Mouse (Mus musculus): ENCODE measurements around the gene Ush2a.
A peak's percentile ranks its signal among the peaks of the same experiment; 100 is the strongest.

Gene Ush2a

DNA sequence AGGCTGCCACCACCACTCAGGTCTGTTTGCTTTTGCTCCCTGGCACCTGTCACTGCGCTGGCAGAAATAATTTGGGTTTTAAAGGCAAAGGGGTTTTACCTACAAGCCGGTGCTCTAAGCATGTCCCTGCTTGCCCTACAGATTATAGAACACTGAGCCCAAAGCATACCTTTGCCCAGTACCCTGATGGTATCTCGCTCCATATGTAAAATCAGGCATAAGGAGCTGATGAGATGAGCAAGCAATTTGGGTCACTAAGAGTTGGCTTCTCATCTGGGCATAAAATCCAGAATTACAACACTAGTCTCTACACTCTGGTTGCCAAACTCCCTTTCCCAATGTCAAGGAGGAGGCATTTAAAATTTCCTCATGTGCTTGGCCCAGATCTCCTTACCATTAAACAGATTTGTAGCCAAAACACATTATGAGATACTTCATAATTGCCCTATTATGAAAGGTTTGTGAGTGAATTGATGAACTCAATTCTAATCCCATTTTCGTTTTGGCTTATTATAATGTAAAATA lies 616.8 kb downstream of the Ush2a start:
- no peak for DNase-seq (ENCODE audit: low spot score in 2 of 2)

DNA sequence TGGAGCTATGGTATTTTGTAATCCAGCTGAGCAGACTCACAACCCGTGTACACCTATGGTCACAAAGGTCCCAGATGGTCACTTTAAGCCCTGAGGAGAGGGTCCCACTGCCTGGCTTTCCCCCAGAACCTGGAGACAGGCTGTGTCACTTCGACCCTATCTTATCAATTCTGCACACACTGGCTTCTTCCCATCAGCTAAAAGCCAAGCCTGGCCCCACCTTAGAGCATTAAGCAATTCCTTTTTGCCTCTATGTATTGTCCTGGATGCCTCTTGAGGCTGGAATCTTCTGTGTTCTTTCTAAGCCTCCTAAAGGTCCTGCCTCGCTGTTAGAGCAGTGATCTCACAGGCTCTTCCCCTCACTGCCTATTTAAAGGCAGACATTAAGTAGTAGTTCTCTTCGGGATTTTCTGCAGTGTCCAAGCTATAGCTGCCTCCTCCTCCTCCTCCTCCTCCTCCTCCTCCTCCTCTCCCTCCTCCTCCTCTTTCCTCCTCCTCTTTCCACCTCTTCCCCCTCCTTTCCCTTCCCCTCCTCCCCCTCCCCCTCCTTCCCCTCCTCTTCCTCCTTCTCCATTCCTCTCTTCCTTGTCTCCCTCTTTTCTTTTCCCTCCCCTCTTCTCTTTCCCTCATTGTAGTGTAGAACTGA lies 635.2 kb downstream of the Ush2a start:
- no peak for DNase-seq (ENCODE audit: low spot score in 2 of 2)

DNA sequence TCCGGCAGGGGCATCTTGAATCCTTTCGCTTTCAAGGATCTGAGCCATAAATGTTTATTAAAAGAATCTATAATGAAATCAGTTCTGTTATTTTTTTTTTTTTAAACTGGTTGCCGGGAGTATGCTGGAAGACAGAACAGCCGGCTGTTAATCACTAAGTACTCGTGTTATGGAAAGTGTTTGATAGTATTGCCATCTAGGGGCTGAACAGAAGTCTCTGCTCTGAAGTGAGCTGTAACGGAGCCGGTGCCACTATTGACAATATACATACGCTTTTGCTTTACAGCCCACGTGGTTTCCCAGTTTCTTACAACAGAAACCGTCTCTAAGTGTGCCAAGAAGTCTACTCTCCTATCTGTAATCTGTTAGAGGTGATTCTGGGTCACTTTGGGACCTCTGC lies 642.3 kb downstream of the Ush2a start:
- DNase-seq (ENCODE audit: low spot score in 2 of 2): no peak

DNA sequence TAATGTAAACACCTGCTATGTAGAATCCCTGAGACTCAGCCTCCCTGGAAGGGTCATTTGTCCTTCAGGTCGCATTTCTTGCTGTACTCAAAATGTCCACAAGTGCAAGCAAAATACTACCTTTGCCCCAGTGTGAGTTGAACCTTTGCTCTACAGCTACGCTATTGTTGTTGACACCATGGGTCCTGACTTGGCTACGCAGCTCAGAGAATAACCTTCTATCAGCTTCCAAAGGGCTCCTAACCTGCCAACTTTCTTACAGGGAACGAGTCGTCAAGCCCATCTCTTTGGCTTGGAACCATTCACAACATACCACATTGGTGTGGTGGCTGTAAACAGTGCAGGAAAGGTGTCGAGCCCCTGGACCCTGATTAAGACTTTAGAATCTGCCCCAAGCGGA lies 644.4 kb downstream of the Ush2a start:
- DNase-seq (ENCODE audit: low spot score in 2 of 2): no peak

DNA sequence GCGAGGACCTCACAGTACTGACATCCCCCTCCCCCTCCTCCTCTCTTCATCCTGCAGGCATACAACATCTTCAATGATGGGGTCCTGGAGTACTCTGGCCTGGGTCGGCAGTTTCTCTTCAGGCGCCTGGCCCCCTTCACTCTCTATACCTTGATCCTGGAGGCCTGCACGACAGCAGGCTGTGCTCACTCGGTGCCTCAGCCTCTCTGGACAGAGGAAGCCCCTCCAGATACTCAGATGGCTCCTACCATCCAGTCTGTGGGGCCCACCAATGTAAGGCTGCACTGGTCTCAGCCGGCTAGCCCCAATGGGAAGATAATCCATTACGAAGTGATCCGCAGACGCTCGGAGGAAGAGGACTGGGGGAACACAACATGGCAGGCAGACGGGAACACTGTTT lies 648.8 kb downstream of the Ush2a start:
- no peak for DNase-seq (ENCODE audit: low spot score in 2 of 2)

DNA sequence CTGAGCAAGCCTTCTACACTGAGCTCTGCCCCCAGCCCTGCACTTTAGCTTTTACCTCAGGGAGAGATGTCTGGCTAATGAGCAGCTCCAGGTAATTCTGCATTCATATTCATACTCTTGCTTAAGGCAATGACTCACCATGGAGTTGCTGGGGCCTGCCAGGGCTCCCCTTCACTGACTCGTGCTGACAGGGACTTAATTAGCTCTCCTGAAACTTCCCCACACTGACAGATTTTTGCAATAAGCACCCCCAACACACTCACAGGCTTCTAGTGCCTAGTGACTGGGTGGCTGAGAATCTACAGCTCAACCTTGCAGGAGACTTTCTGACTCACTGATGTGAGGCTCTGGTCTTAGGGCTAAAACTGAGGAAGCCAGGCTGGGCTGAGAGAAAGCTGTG lies 658.1 kb downstream of the Ush2a start:
- DNase-seq (ENCODE audit: low spot score in 2 of 2): peak in 1 of 2 experiments; percentile 13

GRCm38 (mm10) chr1:188937246-188937780 lies 675.5 kb downstream of the Ush2a start:
- DNase-seq (ENCODE audit: low spot score in 2 of 2): no peak

DNA sequence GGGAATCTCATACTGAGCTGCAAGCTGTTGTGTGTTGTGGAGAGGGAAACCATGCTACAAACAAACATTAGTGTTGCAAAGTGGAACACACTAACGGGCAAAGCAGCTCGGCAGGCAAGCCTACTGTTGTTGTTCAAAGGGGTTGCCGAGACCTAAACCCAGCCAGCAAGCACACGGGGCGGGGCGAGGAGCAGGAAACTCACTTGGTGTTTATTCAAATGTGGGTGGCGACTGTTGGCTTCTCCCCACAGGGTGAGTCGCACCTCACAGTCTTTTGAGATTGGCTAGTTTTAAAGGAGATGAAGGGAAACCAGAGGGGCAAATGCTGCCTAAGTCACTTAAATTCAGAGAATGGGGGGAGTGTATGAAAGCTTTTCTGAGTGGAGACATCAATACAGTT lies 683.5 kb downstream of the Ush2a start:
- no peak for DNase-seq (ENCODE audit: low spot score in 2 of 2)

DNA sequence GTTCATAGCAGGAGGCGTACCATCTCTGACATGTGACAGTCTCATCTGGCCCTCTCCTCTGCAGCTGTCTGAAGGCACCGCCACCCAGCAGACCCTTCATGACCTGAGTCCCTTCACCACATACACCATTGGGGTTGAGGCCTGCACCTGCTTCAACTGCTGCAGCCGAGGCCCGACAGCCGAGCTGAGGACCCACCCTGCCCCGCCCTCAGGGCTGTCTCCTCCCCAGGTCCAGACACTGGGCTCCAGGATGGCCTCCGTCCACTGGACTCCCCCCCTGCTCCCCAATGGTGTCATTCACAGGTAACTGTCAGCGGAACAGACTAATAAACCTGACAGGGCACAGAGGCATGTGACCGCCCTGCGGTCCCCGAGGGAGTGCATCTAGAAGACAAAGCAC lies 685.0 kb downstream of the Ush2a start:
- no peak for DNase-seq (ENCODE audit: low spot score in 2 of 2)

DNA sequence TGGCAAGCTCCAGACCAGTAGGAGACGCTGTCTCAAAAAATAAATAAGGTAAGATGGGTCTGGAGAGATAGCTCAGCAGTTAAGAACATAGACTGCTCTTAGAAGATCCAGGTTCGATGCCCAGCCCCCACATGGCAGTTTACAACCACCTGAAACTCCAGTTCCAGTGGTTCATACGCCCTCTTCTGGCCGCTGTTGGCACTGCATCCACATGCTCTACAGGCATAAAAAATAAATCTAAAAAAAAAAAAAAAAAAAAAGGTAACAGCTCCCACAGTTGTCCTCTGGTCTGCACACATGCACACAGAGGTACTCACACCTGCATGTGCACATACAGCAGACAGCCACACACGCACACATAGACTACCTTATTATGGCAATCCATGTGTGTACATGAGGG lies 686.0 kb downstream of the Ush2a start:
- peak in 1 of 2 experiments; percentile 10 for DNase-seq (ENCODE audit: low spot score in 2 of 2)

DNA sequence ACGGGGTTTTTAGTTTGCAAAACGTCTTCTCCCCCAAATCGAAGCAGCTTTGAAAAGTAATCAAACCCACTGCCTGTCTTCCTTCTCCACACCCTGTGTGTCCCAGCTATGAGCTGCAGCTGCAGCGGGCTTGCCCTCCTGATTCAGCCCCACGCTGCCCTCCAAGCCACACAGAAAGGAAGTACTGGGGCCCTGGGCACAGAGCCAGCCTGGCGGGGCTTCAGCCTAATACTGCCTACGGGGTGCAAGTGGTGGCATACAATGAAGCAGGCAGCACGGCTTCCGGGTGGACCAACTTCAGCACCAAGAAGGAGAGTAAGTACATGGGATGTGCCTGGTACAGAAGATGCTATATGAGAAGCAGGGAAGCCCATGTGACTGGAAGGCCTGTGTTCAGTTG lies 686.5 kb downstream of the Ush2a start:
- DNase-seq (ENCODE audit: low spot score in 2 of 2): peak in 1 of 2 experiments; percentile 27

DNA sequence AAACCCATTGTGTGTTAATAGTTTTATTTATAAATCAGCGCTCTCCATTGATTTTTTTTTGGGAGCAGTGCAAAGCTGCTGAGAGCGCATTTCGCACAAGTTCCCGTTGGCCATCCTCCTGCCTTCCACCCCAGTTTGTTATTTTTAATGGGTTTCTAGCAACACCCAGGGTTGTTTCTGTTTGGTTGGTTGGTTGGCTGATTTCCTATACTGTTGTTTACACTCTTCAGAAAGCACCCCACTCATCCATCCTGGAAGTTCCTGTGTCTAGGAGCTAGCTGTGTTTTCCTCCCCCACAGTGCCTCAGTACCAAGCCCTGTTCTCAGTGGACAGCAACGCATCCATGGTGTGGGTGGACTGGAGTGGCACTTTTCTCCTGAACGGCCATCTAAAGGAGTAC lies 689.3 kb downstream of the Ush2a start:
- DNase-seq (ENCODE audit: low spot score in 2 of 2): no peak

DNA sequence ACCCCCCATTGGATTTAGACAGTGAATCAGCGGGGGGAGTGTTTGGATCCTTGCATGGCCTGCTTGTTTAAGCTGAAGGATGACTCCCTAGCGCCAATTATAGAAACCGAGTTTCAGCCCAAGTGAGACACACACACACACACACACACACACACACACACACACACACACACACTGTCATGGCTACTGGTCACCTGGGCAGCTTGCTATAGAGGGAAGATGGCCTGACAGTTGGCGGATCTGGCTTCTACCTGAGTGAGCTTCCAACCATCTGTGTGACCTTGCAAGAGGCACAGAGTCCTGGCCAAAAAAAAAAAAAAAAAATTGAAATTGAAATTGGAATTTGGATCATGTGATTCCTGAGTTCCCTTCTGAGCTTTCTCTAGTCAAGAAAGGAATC lies 690.7 kb downstream of the Ush2a start:
- DNase-seq (ENCODE audit: low spot score in 2 of 2): no peak

DNA sequence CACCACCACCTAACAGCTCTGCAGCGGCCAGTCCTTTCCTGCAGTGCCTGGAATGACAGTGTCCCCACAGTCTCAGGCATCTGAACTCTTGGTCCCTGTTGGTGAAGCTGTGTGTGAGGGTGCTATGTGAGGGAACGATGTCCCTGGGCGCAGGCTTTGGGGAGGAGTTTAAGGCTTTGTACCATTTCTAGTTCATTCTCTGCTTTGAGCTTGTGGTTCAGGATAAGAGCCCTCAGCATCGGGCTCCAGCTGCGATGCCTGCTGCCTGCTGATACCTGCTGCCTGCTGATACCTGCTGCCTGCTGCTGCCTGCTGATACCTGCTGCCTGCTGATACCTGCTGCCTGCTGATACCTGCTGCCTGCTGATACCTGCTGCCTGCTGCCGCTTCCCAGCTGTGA lies 711.3 kb downstream of the Ush2a start:
- DNase-seq (ENCODE audit: low spot score in 2 of 2): no peak

- DNase-seq (ENCODE audit: low spot score in 2 of 2): no peak
Observed at GRCm38 (mm10) chr1:188973926-188974325, 712.1 kb downstream of the Ush2a start.

- DNase-seq (ENCODE audit: low spot score in 2 of 2): peak in 1 of 2 experiments; percentile 38
Observed at GRCm38 (mm10) chr1:188980050-188980449, 718.2 kb downstream of the Ush2a start.

DNA sequence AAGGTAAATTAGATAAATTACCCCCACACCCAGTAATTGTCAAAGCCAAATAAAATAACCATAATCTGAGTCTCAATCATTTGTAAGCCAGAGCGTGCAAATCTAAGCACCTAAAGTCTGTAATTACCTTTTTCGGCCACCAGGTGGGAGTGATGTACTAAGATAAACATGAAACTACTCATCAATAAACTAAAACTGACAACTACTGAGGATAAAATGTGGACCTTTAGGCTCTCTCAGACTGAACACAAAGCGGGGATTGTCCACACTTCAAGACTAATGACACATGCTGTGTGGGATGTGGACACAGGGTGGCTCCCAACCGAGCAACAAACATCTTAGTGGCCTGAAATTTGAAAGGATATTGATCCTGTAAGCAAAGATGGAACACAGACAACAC lies 731.4 kb downstream of the Ush2a start:
- peak in 1 of 2 experiments; percentile 38 for DNase-seq (ENCODE audit: low spot score in 2 of 2)

GRCm38 (mm10) chr1:188997921-188998320 lies 736.1 kb downstream of the Ush2a start:
- no peak for DNase-seq (ENCODE audit: low spot score in 2 of 2)

DNA sequence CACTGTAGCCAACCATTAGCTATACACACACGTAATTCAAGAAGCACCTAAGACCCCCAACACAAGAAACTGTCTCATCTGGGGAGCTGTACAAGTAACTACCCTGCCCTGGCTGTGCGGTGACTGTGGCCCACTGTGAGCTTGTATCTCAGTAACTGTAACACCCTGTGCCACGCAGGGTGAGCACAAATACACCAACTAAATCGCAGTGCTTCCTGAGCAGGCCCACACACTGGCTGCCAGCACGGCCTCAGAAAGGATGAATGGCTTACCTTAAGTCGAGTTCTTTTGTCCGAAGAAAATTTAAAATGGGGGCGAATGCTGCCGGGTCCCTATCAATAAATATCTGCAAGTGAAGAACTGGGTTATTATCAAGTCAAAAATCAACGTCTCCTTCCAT lies 738.2 kb downstream of the Ush2a start:
- DNase-seq (ENCODE audit: low spot score in 2 of 2): no peak

DNA sequence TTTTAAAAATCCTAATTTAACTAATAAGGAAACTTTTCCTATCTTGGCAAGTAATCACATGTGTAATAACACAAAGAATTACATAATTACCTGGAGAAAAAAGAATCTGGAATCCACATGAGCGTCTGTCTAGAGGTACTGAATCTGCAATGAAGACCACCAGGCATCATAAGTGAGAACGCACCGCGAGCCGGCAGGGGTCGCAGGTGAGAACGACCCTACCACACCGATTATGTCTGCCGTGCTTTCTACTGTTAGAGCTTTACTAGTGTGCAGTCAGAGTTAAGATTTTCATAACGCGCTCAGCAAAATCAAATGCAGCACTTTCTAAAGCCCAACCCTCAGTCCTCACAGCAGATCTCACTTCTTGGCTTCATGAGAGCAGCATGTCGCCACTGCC lies 740.0 kb downstream of the Ush2a start:
- no peak for DNase-seq (ENCODE audit: low spot score in 2 of 2)

DNA sequence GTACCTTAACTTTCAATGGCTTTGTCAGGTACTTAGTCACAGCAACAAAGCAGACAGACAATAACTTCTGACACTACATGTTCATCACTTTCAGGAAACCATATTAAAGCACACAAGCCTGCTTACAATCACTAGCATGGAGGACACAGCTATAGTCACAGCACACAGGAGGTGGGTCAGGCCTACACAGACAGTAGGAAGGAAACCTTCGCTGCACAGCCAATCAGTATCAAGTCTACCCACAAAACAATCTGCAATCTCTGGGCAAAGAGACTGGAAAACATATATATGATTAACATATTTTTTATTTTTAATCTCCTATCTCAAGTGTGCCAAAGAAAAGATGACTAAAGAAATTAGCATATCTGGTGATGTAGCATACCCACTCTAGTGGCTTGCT lies 743.0 kb downstream of the Ush2a start:
- DNase-seq (ENCODE audit: low spot score in 2 of 2): no peak

DNA sequence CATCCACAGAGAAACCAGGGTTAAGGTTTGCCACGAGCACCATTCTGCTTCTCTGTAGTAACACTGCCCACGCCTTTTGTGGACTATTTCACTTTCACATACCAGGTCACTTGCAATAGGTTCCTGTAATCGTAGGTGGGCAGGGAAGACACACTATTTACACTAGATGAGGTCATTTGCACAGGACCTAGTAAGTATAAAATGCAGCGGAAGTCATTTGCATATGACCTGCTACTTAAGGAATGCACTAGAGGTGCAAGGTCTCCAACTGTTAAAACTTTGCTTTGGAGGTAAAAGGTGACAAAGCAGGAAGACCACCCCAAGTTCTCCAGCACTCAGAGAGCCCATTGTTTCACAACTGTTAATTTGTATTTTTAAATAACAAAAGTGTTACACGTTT lies 744.4 kb downstream of the Ush2a start:
- no peak for DNase-seq (ENCODE audit: low spot score in 2 of 2)

- DNase-seq (ENCODE audit: low spot score in 2 of 2): no peak
Observed at GRCm38 (mm10) chr1:189006826-189007225, 745.0 kb downstream of the Ush2a start.
